Mouse (Mus musculus): ENCODE results near the gene Vps18. TPM values are rescaled to one million over a fixed set of nuclear protein-coding genes. Genes with fewer than 3 reads are reported as not detected.

The Vps18 gene
- polyA plus RNA-seq, 1 experiment from 2014 or later = 21.5 TPM

GRCm38 (mm10) chr2:119262978-119263377, 25.6 kb upstream of the Vps18 start:
- Histone ChIP-seq H3K27ac (no peak overlapping the region), H3K9ac (peak overlapping the region; percentile 15; the same call in 1 of the 2 replicates), H3K4me3 (no peak overlapping the region), H3K4me1 (peaks cover 8% of the 10 kb centered on the region; the same call in 1 of the 2 replicates), H3K4me2 (replicated peaks) (peak overlapping the region; percentile 35), H3K27me3 (no peaks in the 10 kb centered on the region), H3K9me3 (no peaks in the 10 kb centered on the region), H3K36me3 (no peaks in the 10 kb centered on the region)
- no peak for ATAC-seq (ENCODE audit: low FRiP score, low read depth)
- 16% methylated on average over 8 of the region's 8 CpGs for WGBS

GRCm38 (mm10) chr2:119263813-119264212, 24.7 kb upstream of the Vps18 start:
- Histone ChIP-seq H3K27me3 (peaks cover 5% of the 10 kb centered on the region), H3K36me3 (no peaks in the 10 kb centered on the region), H3K4me1 (peaks cover 8% of the 10 kb centered on the region; the same call in 1 of the 2 replicates), H3K4me3 (no peak overlapping the region), H3K9ac (no peak overlapping the region), H3K9me3 (no peaks in the 10 kb centered on the region), H3K27ac (no peak overlapping the region), H3K4me2 (replicated peaks) (no peak overlapping the region)
- WGBS = 83% methylated on average over 5 of the region's 5 CpGs
- no peak for ATAC-seq (ENCODE audit: low FRiP score, low read depth)

- H3K4me2 ChIP-seq (replicated peaks) = peak overlapping the region; percentile 97
- peak overlapping the region; percentile 67 for H3K4me3 ChIP-seq
- no peaks in the 10 kb centered on the region for H3K36me3 ChIP-seq
- no peak for ATAC-seq (ENCODE audit: low FRiP score, low read depth)
- peaks cover 27% of the 10 kb centered on the region for H3K27me3 ChIP-seq
- H3K4me1 ChIP-seq = no peaks in the 10 kb centered on the region
- H3K9ac ChIP-seq = no peak overlapping the region
- WGBS = 57% methylated on average over 9 of the region's 9 CpGs
- H3K9me3 ChIP-seq = no peaks in the 10 kb centered on the region
- no peak overlapping the region for H3K27ac ChIP-seq
Measured at GRCm38 (mm10) chr2:119270286-119270642, 18.3 kb upstream of the Vps18 start.

- Histone ChIP-seq H3K9ac (peak within 1 kb of the TSS; percentile 71), H3K4me1 (no peaks in the 10 kb centered on the region), H3K4me3 (peak within 1 kb of the TSS; percentile 67), H3K27me3 (peaks cover 27% of the 10 kb centered on the region), H3K9me3 (no peaks in the 10 kb centered on the region), H3K27ac (no peak within 1 kb of the TSS), H3K36me3 (no peaks in the 10 kb centered on the region), H3K4me2 (replicated peaks) (peak within 1 kb of the TSS; percentile 97)
- ATAC-seq (ENCODE audit: low FRiP score, low read depth) = peak; percentile 76
- WGBS = under 1% methylated on average over 49 of the region's 49 CpGs
Measured at GRCm38 (mm10) chr2:119270643-119271331, 17.8 kb upstream of the Vps18 start, which contains the start of gene Rhov. Rhov (minus strand) TSS chr2:119271272.

GRCm38 (mm10) chr2:119274126-119274525, 14.4 kb upstream of the Vps18 start:
- WGBS = 78% methylated on average over 1 of the region's 1 CpGs
- Histone ChIP-seq H3K9ac (no peak overlapping the region), H3K9me3 (no peaks in the 10 kb centered on the region), H3K4me2 (replicated peaks) (no peak overlapping the region), H3K4me3 (no peak overlapping the region), H3K27me3 (peaks cover 19% of the 10 kb centered on the region), H3K36me3 (no peaks in the 10 kb centered on the region), H3K27ac (no peak overlapping the region), H3K4me1 (no peaks in the 10 kb centered on the region)
- no peak for ATAC-seq (ENCODE audit: low FRiP score, low read depth)

- WGBS = 83% methylated on average over 7 of the region's 7 CpGs
Measured at GRCm38 (mm10) chr2:119276926-119277325, 11.6 kb upstream of the Vps18 start.

GRCm38 (mm10) chr2:119277810-119278209, 10.7 kb upstream of the Vps18 start:
- Histone ChIP-seq H3K27me3 (no peaks in the 10 kb centered on the region), H3K36me3 (no peaks in the 10 kb centered on the region), H3K9me3 (no peaks in the 10 kb centered on the region), H3K27ac (no peak overlapping the region), H3K4me2 (replicated peaks) (no peak overlapping the region), H3K4me1 (0 out of 2 replicates have a peak, but pooled peaks cover under 1% of the 10 kb centered on the region), H3K4me3 (no peak overlapping the region), H3K9ac (no peak overlapping the region)
- ATAC-seq (ENCODE audit: low FRiP score, low read depth) = no peak
- 90% methylated on average over 23 of the region's 23 CpGs for WGBS

More at GRCm38 (mm10) chr2:119276926-119277325, 11.6 kb upstream of the Vps18 start:
- H3K9me3 ChIP-seq = no peaks in the 10 kb centered on the region
- H3K4me3 ChIP-seq = no peak overlapping the region
- ATAC-seq (ENCODE audit: low FRiP score, low read depth) = no peak
- H3K9ac ChIP-seq = no peak overlapping the region
- no peaks in the 10 kb centered on the region for H3K4me1 ChIP-seq
- H3K27me3 ChIP-seq = no peaks in the 10 kb centered on the region
- H3K27ac ChIP-seq = no peak overlapping the region
- H3K36me3 ChIP-seq = no peaks in the 10 kb centered on the region
- H3K4me2 ChIP-seq (replicated peaks) = no peak overlapping the region

GRCm38 (mm10) chr2:119281899-119282565, 6.5 kb upstream of the Vps18 start:
- Histone ChIP-seq H3K27me3 (no peaks in the 10 kb centered on the region), H3K4me1 (peaks cover 9% of the 10 kb centered on the region; the same call in 1 of the 2 replicates), H3K4me2 (replicated peaks) (no peak overlapping the region), H3K36me3 (no peaks in the 10 kb centered on the region), H3K4me3 (no peak overlapping the region), H3K27ac (no peak overlapping the region), H3K9me3 (no peaks in the 10 kb centered on the region), H3K9ac (no peak overlapping the region)
- 82% methylated on average over 7 of the region's 7 CpGs for WGBS
- ATAC-seq (ENCODE audit: low FRiP score, low read depth) = no peak

GRCm38 (mm10) chr2:119287372-119287771, 1.2 kb upstream of the Vps18 start:
- H3K36me3 ChIP-seq = peaks cover 24% of the 10 kb centered on the region
- peaks cover 26% of the 10 kb centered on the region for H3K4me1 ChIP-seq
- no peak overlapping the region for H3K4me2 ChIP-seq (replicated peaks)
- 91% methylated on average over 5 of the region's 5 CpGs for WGBS
- H3K27ac ChIP-seq = no peak overlapping the region
- no peak overlapping the region for H3K4me3 ChIP-seq
- H3K27me3 ChIP-seq = no peaks in the 10 kb centered on the region
- no peaks in the 10 kb centered on the region for H3K9me3 ChIP-seq
- ATAC-seq (ENCODE audit: low FRiP score, low read depth) = no peak
- H3K9ac ChIP-seq = peak overlapping the region; percentile 60; the same call in 1 of the 2 replicates

GRCm38 (mm10) chr2:119289014-119289416, 475 bp downstream of the Vps18 start:
- ATAC-seq (ENCODE audit: low FRiP score, low read depth) = peak; percentile 21; the same call in 1 of the 2 replicates
- peak overlapping the region; percentile 33; the same call in 1 of the 2 replicates for H3K27ac ChIP-seq
- peaks cover 16% of the 10 kb centered on the region for H3K4me1 ChIP-seq
- no peaks in the 10 kb centered on the region for H3K9me3 ChIP-seq
- 2% methylated on average over 11 of the region's 11 CpGs for WGBS
- peak overlapping the region; percentile 87 for H3K9ac ChIP-seq
- peak overlapping the region; percentile 78 for H3K4me3 ChIP-seq
- peaks cover 41% of the 10 kb centered on the region for H3K36me3 ChIP-seq
- H3K4me2 ChIP-seq (replicated peaks) = peak overlapping the region; percentile 92
- no peaks in the 10 kb centered on the region for H3K27me3 ChIP-seq

GRCm38 (mm10) chr2:119292281-119292680, 3.7 kb downstream of the Vps18 start:
- no peaks in the 10 kb centered on the region for H3K9me3 ChIP-seq
- 94% methylated on average over 5 of the region's 5 CpGs for WGBS
- H3K36me3 ChIP-seq = peaks cover 67% of the 10 kb centered on the region

GRCm38 (mm10) chr2:119292852-119293251, 4.3 kb downstream of the Vps18 start:
- WGBS = 96% methylated on average over 17 of the region's 17 CpGs
- H3K9me3 ChIP-seq = no peaks in the 10 kb centered on the region
- H3K4me2 ChIP-seq (replicated peaks) = no peak overlapping the region
- H3K4me1 ChIP-seq = peaks cover 16% of the 10 kb centered on the region
- no peak for ATAC-seq (ENCODE audit: low FRiP score, low read depth)
- peaks cover 73% of the 10 kb centered on the region for H3K36me3 ChIP-seq
- no peak overlapping the region for H3K9ac ChIP-seq
- H3K4me3 ChIP-seq = no peak overlapping the region
- no peak overlapping the region for H3K27ac ChIP-seq
- no peaks in the 10 kb centered on the region for H3K27me3 ChIP-seq

More at GRCm38 (mm10) chr2:119292281-119292680, 3.7 kb downstream of the Vps18 start:
- Histone ChIP-seq H3K4me3 (no peak overlapping the region), H3K4me2 (replicated peaks) (no peak overlapping the region), H3K27ac (no peak overlapping the region), H3K4me1 (peaks cover 16% of the 10 kb centered on the region), H3K27me3 (no peaks in the 10 kb centered on the region), H3K9ac (no peak overlapping the region)
- no peak for ATAC-seq (ENCODE audit: low FRiP score, low read depth)
